Mouse (Mus musculus) heart, postnatal 14 days (tissue): ENCODE measurements around the gene Ddost. TPM values are rescaled to one million over a fixed set of nuclear protein-coding genes. Genes with fewer than 3 reads are reported as not detected.
"Not testable (repeated sequence)": the region's sequence is repeated elsewhere in the genome, so short reads cannot be mapped to it uniquely, and the experiment has no call there.

Source experiments
- DNase-seq, 2 experiments: peaks; one replicate each; pipeline ENCODE4 v3.0.0; 2021 to 2022
- intact Hi-C: fragments of 180-260 bp; cut with DNase I; formaldehyde crosslinking; loops from one replicate; pipeline ENCODE4 v1.15.1; 2025
- total RNA-seq, 2 experiments: library from RNA; stranded (reverse); gene quantifications; 2 replicates each; pipeline ENCODE4 v1.2.3; 2021

Ddost gene
- total RNA-seq, 2 experiments from 2014 or later = 65.7 to 69.2 TPM

GRCm38 (mm10) chr4:138307739-138308138 lies 3.2 kb downstream of the Ddost start:
- intact Hi-C loops = no loop called here
- DNase-seq = no peak

- no peak for DNase-seq
Observed at GRCm38 (mm10) chr4:138310311-138310910, 5.9 kb downstream of the Ddost start.

GRCm38 (mm10) chr4:138311595-138311994 lies 7.1 kb downstream of the Ddost start:
- intact Hi-C loops = no loop called here
- DNase-seq = peak in 1 of 2 experiments; percentile 68

More at GRCm38 (mm10) chr4:138310311-138310910, 5.9 kb downstream of the Ddost start:
- intact Hi-C loops = no loop called here

- no peak for DNase-seq
- intact Hi-C loops = no loop called here
Observed at GRCm38 (mm10) chr4:138312105-138312504, 7.6 kb downstream of the Ddost start.

- DNase-seq = no peak
- intact Hi-C loops = no loop called here
Observed at GRCm38 (mm10) chr4:138313021-138313420, 8.5 kb downstream of the Ddost start.

- no peak for DNase-seq
- intact Hi-C loops = no loop called here
Observed at GRCm38 (mm10) chr4:138313795-138314194, 9.3 kb downstream of the Ddost start.

DNA sequence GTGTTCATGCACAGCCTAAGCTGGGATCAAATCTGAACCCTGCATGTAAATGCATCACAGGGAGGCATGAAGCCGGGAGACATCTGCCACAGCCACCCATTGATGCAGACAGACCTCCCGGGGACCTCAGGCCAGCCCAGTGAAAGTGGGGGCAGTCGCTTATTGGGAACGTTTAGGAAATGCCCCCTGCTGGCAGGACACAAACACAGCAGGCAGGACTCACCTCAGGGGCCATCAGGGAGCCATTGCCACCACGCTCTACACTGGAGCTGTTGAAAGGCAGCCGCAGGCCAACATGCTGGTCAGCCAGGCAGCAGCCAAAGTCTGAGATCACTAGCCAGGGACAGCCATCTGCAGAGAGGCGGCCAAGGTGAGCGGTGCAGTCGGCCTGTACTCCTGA lies 11.3 kb downstream of the Ddost start:
- intact Hi-C loops = no loop called here
- DNase-seq = peak in 1 of 2 experiments; percentile 49

- no peak for DNase-seq
- intact Hi-C loops = no loop called here
Observed at GRCm38 (mm10) chr4:138316369-138316768, 11.8 kb downstream of the Ddost start.

DNA sequence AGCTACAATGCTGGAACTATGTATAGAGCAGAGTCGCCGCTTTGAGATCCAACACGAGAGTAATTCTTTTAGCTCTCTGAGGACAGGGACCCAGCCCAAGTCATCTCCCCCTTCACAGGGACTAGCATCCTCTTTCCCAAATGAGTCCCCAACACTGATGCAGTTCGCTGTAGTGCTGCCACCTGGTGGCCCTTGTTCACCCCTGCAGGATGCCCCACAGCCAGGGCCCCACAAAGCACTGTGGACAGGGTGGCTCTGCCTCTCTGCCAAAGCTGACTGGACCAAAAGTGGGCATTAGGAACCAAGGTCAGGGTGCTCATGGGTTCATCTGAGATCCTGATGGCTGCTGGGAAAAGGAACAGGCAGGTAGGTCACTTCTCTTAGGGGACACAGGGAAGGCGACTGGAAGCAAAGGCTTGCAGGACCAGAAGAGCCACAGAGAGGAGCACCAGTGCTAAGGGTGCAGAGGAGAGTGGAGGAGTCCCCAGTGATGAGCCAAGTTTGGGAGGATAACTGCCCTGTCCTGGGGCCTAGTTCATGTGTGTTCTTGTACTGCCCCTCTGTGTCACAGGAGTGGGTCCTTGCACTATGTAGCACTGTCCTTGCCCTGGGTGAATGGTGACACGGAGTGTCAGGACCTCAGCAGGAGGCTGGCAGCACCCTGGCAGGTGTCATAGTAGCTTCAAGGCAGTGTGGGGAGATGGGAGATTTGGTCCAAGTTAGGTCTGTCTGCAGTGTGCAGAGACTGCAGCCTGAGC lies 14.2 kb downstream of the Ddost start:
- intact Hi-C loops = loop anchor here (2.0 kb wide), 2 partner anchors 60 to 108 kb away; no protein-coding TSS in a partner anchor
- peak; percentile 56 to 78 for DNase-seq

GRCm38 (mm10) chr4:138319508-138319907 lies 15.0 kb downstream of the Ddost start:
- intact Hi-C loops = loop anchor here (2.0 kb wide), 2 partner anchors 59 to 107 kb away; no protein-coding TSS in a partner anchor
- DNase-seq = peak; percentile 83 to 92

DNA sequence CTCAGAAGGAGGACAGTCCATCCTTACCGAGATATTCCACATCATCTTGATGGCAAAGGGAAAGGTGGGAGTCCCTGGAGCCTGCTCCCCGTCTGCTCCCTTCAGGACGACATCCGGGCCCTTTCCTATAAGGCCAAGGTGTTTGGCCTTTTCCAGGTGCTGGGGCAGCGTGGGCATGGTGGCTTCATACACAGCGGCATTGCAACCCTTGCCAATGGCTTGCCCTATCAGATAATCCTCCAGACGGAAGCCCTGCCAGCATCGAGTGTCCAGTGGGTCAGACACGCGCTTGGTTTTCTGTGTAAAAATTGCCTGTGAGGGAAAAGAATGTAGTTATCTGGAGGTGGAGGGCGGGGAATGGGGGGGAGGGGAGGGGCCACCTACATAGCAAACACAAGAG lies 16.2 kb downstream of the Ddost start:
- no peak for DNase-seq
- intact Hi-C loops = no loop called here

- DNase-seq = no peak
- intact Hi-C loops = no loop called here
Observed at GRCm38 (mm10) chr4:138321488-138321887, 17.0 kb downstream of the Ddost start.

DNA sequence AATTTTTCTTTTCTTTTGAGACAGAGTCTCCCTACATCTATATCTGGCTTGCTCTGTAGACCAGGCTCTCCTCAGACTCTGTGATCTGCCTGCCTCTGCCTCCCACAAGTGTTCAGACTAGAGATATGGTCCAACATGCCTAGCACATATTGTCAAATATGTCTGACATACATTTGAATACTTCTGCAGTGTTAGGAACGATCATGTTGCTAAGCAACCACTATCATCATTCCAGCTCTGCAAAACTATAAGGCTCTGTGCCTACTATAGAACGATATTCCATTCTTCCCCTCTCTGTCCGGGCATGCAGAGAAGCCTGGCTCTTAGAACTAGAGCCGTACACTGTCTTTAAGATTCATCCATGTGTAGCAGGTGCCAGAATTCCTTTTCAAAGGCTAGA lies 18.2 kb downstream of the Ddost start:
- no peak for DNase-seq
- intact Hi-C loops = no loop called here

DNA sequence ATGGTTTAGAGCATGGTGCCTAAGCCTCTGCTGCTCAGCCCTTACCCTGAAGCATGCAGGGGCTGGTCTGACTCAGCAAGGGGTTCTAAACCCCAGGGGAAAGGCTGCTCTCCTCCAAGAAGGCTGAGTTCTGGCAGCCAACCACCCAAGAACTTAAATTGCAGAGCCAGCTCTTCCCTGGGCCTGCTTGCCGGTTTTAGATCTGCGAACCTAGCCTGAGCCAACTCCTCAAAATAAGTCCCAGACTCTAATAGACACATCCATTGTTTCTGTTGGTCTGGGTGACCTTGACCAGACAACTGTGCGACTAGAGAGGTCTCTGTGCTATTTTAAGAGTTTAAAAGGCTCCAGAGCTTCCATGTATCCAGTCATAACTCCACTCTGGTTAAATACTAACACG lies 19.2 kb downstream of the Ddost start:
- DNase-seq = no peak
- intact Hi-C loops = no loop called here

DNA sequence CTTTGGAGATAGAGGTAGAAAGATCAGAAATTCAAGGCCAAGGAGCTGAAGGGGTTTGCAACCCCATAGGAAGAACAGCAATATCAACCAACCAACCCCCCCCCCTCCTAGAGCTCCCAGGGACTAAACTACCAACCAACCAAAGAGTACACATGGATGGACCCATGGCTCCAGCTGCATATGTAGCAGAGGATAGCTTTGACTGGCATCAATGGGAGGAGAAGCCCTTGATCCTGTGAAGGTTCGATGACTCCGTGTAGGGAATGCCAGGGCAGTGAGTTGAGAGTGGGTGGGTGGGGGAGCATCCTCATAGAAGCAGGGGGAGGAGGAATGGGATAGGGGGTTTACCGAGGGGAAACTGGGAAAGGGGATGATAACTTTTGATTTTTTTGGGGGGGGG lies 19.9 kb downstream of the Ddost start:
- intact Hi-C loops = no loop called here

DNA sequence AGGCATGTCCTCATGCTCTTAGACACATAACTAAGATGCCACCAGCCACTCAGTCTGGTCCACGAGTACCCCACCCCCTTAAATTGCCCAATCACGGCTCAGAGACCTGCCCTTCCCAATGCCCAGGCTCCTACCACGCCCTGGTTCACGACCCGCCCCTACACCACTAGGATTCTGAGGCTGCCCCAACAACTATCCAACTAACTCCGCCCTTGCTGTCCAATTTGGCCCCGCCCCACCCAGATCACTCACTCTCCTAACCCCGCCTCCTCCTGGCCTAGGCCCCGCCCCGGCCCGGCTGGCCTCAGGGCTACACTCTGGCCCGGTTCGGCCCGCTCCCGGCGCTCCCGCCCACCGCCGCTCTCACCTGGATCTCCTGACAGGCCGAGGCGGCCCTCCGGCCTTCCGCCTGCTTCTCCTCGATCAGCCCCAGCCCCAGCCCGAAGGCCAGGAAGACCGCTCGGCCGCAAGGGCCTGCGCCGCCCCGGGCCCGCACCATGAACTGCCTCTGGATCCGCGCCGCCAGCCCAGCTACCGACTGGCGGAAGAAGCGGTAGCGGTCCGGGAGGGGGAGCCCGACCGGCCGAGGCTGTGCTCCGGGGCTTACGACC lies 21.0 kb downstream of the Ddost start:
- intact Hi-C loops = loop anchor here (2.0 kb wide), 1 partner anchor 53 kb away; no protein-coding TSS in a partner anchor
- peak; percentile 97 to 98 for DNase-seq

More for the DNA sequence above, 19.9 kb downstream of the Ddost start:
- no peak for DNase-seq

- intact Hi-C loops = loop anchor here (2.0 kb wide), 1 partner anchor 53 kb away; no protein-coding TSS in a partner anchor
- DNase-seq = peak; percentile 95 to 96
Observed at GRCm38 (mm10) chr4:138326077-138326695, 21.7 kb downstream of the Ddost start, which contains the start of gene Pink1. Gene Pink1 (minus strand): TSS chr4:138326307.

GRCm38 (mm10) chr4:138327155-138327554 lies 22.6 kb downstream of the Ddost start:
- intact Hi-C loops = loop anchor here (2.0 kb wide), 1 partner anchor 52 kb away; no protein-coding TSS in a partner anchor

GRCm38 (mm10) chr4:138327891-138328470 lies 23.5 kb downstream of the Ddost start:
- no peak for DNase-seq
- intact Hi-C loops = loop anchor here (2.0 kb wide), 1 partner anchor 51 kb away; no protein-coding TSS in a partner anchor

More at GRCm38 (mm10) chr4:138327155-138327554, 22.6 kb downstream of the Ddost start:
- not testable (repeated sequence) for DNase-seq

DNA sequence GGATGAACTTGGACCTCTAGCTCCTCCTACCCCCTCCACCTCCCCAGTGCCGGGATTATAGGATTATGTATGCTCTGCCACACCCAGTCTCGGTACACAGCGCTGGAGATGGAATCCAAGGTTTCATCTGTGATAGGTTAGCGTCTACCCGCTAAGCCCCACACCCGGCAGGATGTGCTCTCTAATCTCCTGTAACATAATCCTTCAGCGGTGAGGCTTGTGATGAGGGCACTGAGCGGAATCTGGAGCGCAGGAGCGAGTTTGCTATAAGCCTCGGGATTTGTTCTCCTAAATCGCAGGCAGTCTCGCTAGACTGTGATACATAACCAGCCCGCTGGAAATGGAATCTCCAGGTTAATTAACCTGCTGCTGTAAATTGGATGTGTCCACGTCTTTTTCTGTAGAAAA lies 25.7 kb downstream of the Ddost start:
- intact Hi-C loops = no loop called here
- DNase-seq = no peak
